Mouse (Mus musculus) lung, adult 18-20 months (tissue): ENCODE measurements around the gene Nphs1.

Experiments
- DNase-seq, 2 experiments: peaks; one replicate each; pipeline ENCODE4 v3.0.0; 2022; ENCODE audit warnings: mixed read lengths in 2 of 2

Nphs1 gene

GRCm38 (mm10) chr7:30457629-30458330 is at the start of gene Nphs1, which contains the start of gene Kirrel2:
TSS of gene Nphs1 (plus strand) at chr7:30458315.
TSS of gene Kirrel2 (minus strand) at chr7:30457690.
- no peak for DNase-seq

- DNase-seq: no peak
These were observed 49.5 kb upstream of the Nphs1 start for GRCm38 (mm10) chr7:30408639-30409038.

GRCm38 (mm10) chr7:30409789-30410188 is 48.3 kb upstream of the Nphs1 start:
- no peak for DNase-seq

GRCm38 (mm10) chr7:30411023-30411422 is 47.1 kb upstream of the Nphs1 start:
- DNase-seq: no peak

GRCm38 (mm10) chr7:30412735-30413147 is 45.4 kb upstream of the Nphs1 start:
- DNase-seq: peak in 1 of 2 experiments; percentile 42

- DNase-seq: peak in 1 of 2 experiments; percentile 56
These were observed 44.5 kb upstream of the Nphs1 start, which contains the start of gene Tyrobp for GRCm38 (mm10) chr7:30413596-30413995. TSS of gene Tyrobp (plus strand) at chr7:30413760.

GRCm38 (mm10) chr7:30417856-30418255 is 40.3 kb upstream of the Nphs1 start:
- DNase-seq: no peak

- peak; percentile 43 to 52 for DNase-seq
These were observed 38.3 kb upstream of the Nphs1 start, which contains the start of gene Hcst for GRCm38 (mm10) chr7:30419561-30420499. TSS of gene Hcst (minus strand) at chr7:30419854.

- no peak for DNase-seq
These were observed 37.4 kb upstream of the Nphs1 start for GRCm38 (mm10) chr7:30420673-30421072.

GRCm38 (mm10) chr7:30421175-30421889 is 36.8 kb upstream of the Nphs1 start, which contains the start of gene Nfkbid:
TSS of gene Nfkbid (plus strand) at chr7:30421732.
- peak; percentile 81 to 85 for DNase-seq

- DNase-seq: peak; percentile 89 to 90
These were observed 36.2 kb upstream of the Nphs1 start for GRCm38 (mm10) chr7:30421890-30422435.

- no peak for DNase-seq
These were observed 35.6 kb upstream of the Nphs1 start for GRCm38 (mm10) chr7:30422560-30422959.

- peak; percentile 26 to 62 for DNase-seq
These were observed 35.0 kb upstream of the Nphs1 start for GRCm38 (mm10) chr7:30423071-30423641.

- DNase-seq: no peak
These were observed 28.8 kb upstream of the Nphs1 start for GRCm38 (mm10) chr7:30429327-30429726.

GRCm38 (mm10) chr7:30430191-30430590 is 27.9 kb upstream of the Nphs1 start:
- DNase-seq: no peak

GRCm38 (mm10) chr7:30431793-30432192 is 26.3 kb upstream of the Nphs1 start:
- DNase-seq: peak; percentile 45 to 48

- peak in 1 of 2 experiments; percentile 34 for DNase-seq
These were observed 23.9 kb upstream of the Nphs1 start for GRCm38 (mm10) chr7:30434238-30434637.

- no peak for DNase-seq
These were observed 23.4 kb upstream of the Nphs1 start for GRCm38 (mm10) chr7:30434701-30435100.

- no peak for DNase-seq
These were observed 23.0 kb upstream of the Nphs1 start for GRCm38 (mm10) chr7:30435156-30435555.

GRCm38 (mm10) chr7:30436879-30437278 is 21.2 kb upstream of the Nphs1 start:
- no peak for DNase-seq

- no peak for DNase-seq
These were observed 18.4 kb upstream of the Nphs1 start for GRCm38 (mm10) chr7:30439734-30440133.

GRCm38 (mm10) chr7:30440697-30441096 is 17.4 kb upstream of the Nphs1 start:
- DNase-seq: peak in 1 of 2 experiments; percentile 19
